Mouse (Mus musculus): ENCODE measurements around the gene Gm13199.

Gm13199 gene

DNA sequence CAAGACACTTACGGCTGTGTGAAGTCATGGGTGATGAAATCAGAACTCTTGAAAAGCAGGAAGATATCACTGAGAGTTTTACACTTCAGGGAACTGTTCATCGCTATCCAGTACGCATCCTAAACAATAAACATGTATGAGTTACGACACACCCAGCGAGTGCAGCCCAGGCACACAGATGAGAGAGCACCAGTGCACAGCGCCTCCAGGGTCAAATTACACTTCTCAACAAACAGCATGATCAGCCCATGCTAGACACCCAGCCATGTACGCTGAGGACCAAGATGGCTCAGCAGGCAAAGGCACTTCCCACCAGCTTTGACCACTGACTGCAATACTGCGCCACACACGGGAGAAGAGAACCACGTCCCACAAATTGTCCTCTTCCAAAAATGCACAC is 41.5 kb downstream of the Gm13199 start:
- DNase-seq (ENCODE audit: low spot score), result no peak
